Mouse (Mus musculus) MEL (cell line): ENCODE measurements around the gene Artn.

Experiments
- GATA1 ChIP-seq: IDR thresholded peaks from 2 replicates; pipeline ENCODE4 v1.6.1; 2011; ENCODE audit warnings: low read depth, low read length, improper control_type of control experiment
- USF1 ChIP-seq: IDR thresholded peaks from 2 replicates; pipeline ENCODE4 v1.6.1; 2014; ENCODE audit warnings: low read depth, mild to moderate bottlenecking, inconsistent platforms, low read length, improper control_type of control experiment, moderate library complexity

DNA sequence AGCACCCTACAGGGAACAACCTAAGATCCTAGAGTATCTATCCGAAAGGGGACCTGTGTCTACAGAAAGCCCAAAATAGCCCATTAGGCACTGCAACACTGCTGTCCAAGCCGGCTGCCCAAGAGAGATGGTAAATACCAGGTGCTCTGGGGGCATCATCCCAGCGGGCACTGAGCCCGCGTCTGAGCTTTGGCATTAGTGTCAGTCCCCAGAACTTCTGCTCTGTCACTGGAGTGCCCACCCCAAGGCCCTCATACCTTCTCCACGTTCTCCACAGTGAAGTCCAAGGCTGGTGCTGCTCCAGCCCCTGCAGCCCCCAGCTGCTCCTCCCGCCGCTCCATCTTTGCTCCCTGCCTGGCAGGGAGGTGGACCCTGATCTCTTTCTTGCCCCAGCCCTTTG lies 15.5 kb downstream of the Artn start:
- no peak for TF ChIP-seq USF1
- no peak for TF ChIP-seq GATA1
